Mouse (Mus musculus) bone marrow, adult 2 months (tissue): ENCODE data around the gene Riok1.

Source experiments
- CTCF ChIP-seq: fragments of 200-500 bp; IDR thresholded peaks from 2 replicates; pipeline ENCODE4 v1.5.1; 2011; ENCODE audit warnings: low read length, control low read depth; ENCODE audit not compliant: control insufficient read depth, insufficient read depth
- POLR2A ChIP-seq: fragments of 200-500 bp; IDR thresholded peaks from 2 replicates; pipeline ENCODE4 v1.6.1; 2011; ENCODE audit warnings: low read depth, mild to moderate bottlenecking, control low read depth, low read length, borderline replicate concordance; ENCODE audit not compliant: control insufficient read depth

GRCm38 (mm10) chr13:38012436-38012835 is 24.4 kb upstream of the Riok1 start:
- no peak for TF ChIP-seq CTCF
- TF ChIP-seq POLR2A, result no peak
